Mouse (Mus musculus): ENCODE data around the gene Pla2g12b.

- TF ChIP-seq POLR2A (IDR thresholded peaks at IDR 0.05; ENCODE audit: insufficient read length, low read depth), result no peak
- no peak for TF ChIP-seq MAX (IDR thresholded peaks at IDR 0.05; ENCODE audit: low read depth)
- no peak for TF ChIP-seq E2F4 (IDR thresholded peaks at IDR 0.05; ENCODE audit: insufficient read depth)
- TF ChIP-seq TCF12 (IDR thresholded peaks at IDR 0.05; ENCODE audit: insufficient read depth, poor library complexity, severe bottlenecking), result no peak
- no peak for TF ChIP-seq MYOD1 (IDR thresholded peaks at IDR 0.05; ENCODE audit: control insufficient read depth in 1 of 3, insufficient read length in 2 of 3, low read depth in 2 of 3)
- TF ChIP-seq MYOG (IDR thresholded peaks at IDR 0.05; ENCODE audit: control insufficient read depth in 1 of 3, insufficient read depth in 1 of 3, insufficient read length in 2 of 3, low read depth in 2 of 3), result no peak
- TF ChIP-seq POLR2AphosphoS2 (IDR thresholded peaks at IDR 0.05; ENCODE audit: insufficient read length, low read depth), result no peak
- TF ChIP-seq USF1 (IDR thresholded peaks at IDR 0.05; ENCODE audit: low read depth), result no peak
- TF ChIP-seq CEBPB (IDR thresholded peaks at IDR 0.05; ENCODE audit: insufficient read depth, poor library complexity, severe bottlenecking), result no peak
These were observed 24.7 kb upstream of the Pla2g12b start for GRCm38 (mm10) chr10:59378728-59379127.
